Mouse (Mus musculus) megakaryocyte, embryonic 14.5 days (primary cell): ENCODE data around the gene Klhl29. TPM values are rescaled to one million over a fixed set of nuclear protein-coding genes. Genes with fewer than 3 reads are reported as not detected.

Experiments
- H3K27me3 ChIP-seq: replicated peaks from 2 replicates; pipeline ENCODE3; 2012; ENCODE audit warnings: inconsistent platforms
- H3K36me3 ChIP-seq: replicated peaks from 2 replicates; pipeline ENCODE3; 2012; ENCODE audit warnings: low read length, inconsistent platforms, mixed read lengths
- H3K4me1 ChIP-seq: 2 replicates; pipeline ENCODE4 v1.6.1; 2012; ENCODE audit warnings: inconsistent platforms
- H3K4me3 ChIP-seq: replicated peaks from 2 replicates; pipeline ENCODE3; 2012; ENCODE audit warnings: moderate library complexity, mild to moderate bottlenecking, inconsistent platforms
- H3K9me3 ChIP-seq: 2 replicates; pipeline ENCODE4 v1.6.1; 2012; ENCODE audit warnings: inconsistent platforms
- FLI1 ChIP-seq: IDR thresholded peaks from 2 replicates; pipeline ENCODE4 v1.6.1; 2012; ENCODE audit warnings: low read length, inconsistent platforms, mixed read lengths
- GATA1 ChIP-seq: IDR thresholded peaks from 3 replicates; pipeline ENCODE4 v1.6.1; 2012; ENCODE audit warnings: mixed read lengths, low read length, inconsistent platforms, borderline replicate concordance
- polyA plus RNA-seq: library from polyadenylated mRNA; stranded (reverse); fragments of >175 nt; gene quantifications from 2 replicates; pipeline ENCODE4 v1.2.3, GENCODE M21; 2012; ENCODE audit warnings: low replicate concordance; ENCODE audit not compliant: insufficient read depth

The Klhl29 gene
- polyA plus RNA-seq, 1 experiment = 0.08 TPM

DNA sequence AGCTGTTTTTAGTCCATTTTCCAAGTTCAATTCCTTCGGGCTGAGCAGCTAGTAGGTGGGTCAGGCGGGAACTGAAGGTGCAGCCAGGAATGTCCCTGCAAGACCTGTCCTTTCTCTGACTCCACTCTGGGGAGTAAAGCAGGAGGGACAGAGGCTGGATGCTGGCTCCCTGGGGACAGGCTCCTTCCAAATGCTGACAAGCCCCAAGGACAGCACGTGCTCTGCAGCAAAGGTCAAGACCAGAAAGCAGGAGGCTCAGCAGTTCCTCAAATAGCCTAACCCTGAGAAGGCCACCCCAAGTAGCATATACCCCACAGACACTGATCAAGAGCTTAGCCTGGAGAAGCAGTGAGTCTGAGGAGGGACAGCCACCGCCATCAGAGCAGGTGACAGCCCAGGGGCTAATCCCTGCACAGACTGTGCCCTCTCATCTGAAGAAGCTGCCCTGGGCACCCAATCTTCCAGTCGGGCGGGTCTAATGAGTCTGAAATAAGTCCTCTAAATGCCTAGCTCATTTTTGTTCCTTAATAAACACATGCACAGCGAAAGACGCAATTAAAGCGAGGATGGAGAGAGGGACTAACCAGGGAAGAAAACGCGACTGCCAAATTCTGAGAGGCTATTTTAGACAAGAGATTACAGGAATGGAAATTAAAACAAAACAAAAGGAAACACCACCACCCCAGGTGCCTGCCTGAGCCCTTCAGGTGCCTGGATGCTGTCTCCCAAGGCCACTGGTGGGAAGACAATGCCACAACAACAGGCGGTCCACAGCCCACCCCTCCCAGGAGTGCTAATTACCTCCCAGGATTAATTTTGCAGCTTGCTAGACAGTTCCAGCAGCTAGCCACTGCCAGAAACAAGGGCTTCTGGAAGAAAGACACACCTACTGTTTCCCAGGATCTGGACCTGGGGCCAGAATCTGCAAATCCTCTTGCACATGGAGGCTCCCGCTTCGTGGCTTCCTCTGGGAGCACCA lies 148.5 kb downstream of the Klhl29 start:
- Histone ChIP-seq H3K4me3 (no peak overlapping the region), H3K36me3 (no peaks in the 10 kb centered on the region), H3K9me3 (no peaks in the 10 kb centered on the region), H3K4me1 (no peaks in the 10 kb centered on the region), H3K27me3 (no peaks in the 10 kb centered on the region)
- no peak for TF ChIP-seq GATA1
- TF ChIP-seq FLI1 = no peak

- Histone ChIP-seq H3K9me3 (peaks cover 6% of the 10 kb centered on the region; the same call in 1 of the 2 replicates), H3K4me1 (no peaks in the 10 kb centered on the region), H3K27me3 (no peaks in the 10 kb centered on the region), H3K4me3 (no peak overlapping the region), H3K36me3 (no peaks in the 10 kb centered on the region)
- TF ChIP-seq GATA1 = no peak
- TF ChIP-seq FLI1 = no peak
These were observed 151.9 kb downstream of the Klhl29 start for GRCm38 (mm10) chr12:5223595-5223994.

DNA sequence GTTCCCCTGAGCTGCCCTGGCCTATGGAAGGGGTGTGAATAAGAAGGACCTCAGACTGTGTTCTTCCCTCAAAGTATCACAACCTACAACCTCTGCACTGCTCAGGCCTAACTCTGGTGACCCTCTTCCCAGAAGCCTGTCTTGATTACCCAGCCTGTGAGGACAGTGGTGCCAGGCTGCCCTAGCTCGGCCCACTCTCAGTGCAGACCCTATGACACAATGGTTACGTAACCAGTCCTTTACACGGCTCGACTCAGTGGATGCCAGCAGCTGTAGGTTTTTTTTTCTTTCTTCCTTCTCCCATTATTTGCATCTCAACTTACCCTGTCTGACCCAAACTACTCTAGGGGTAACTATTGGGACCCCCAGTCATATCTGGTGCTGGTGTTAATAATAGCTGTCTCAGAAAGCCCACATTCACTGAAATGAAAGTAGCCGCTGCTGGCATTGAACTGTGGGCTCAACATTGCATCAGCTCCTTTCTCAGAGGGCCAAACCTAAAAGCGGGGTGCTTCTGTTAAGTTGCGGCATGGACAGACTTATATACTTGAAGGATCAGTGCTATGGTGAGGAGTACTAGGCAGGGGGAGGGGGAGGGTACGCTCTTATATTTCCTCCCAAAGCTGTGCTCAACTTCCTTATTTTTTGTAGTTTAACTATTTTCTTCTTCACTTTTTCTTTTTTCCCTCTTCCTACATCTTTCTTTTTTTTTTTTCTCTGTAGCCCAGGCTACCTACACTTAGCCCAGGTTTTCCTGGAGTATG lies 152.9 kb downstream of the Klhl29 start:
- Histone ChIP-seq H3K4me1 (no peaks in the 10 kb centered on the region), H3K36me3 (no peaks in the 10 kb centered on the region), H3K4me3 (no peak overlapping the region), H3K9me3 (peaks cover 6% of the 10 kb centered on the region; the same call in 1 of the 2 replicates), H3K27me3 (no peaks in the 10 kb centered on the region)
- no peak for TF ChIP-seq GATA1
- TF ChIP-seq FLI1 = no peak

DNA sequence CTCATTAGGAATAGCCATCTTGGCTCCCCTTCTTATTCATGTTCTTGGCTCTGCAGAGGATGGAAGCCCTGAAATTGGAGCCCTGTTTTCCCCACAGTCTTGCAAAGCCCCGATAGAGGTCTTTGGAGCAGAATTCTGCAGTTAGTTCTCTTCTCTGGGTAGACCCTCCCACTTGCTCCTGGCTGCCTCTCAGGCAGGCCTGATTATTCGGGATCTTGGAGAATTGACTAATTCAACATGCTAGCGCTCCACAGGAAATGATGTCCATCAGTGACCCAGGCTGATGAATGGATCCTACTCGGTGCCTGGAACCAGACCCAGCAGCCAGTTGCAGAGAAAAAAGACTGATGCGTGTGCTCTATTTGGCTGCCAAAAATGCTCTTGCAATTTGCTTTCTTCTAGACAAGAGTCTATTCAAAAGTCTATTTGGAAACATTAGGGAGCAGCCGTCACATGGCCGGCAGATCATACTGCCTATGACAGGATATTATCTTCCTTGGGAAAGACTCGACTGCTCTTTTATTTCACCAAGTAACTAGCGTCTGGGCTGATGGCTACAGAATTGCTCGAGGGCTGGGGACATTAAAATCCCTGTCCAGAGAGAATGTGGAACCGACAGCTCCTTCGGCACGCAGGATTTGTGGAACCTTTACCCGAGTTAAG lies 155.4 kb downstream of the Klhl29 start:
- Histone ChIP-seq H3K27me3 (peaks cover 2% of the 10 kb centered on the region), H3K4me3 (no peak overlapping the region), H3K9me3 (peaks cover 6% of the 10 kb centered on the region; the same call in 1 of the 2 replicates), H3K4me1 (no peaks in the 10 kb centered on the region), H3K36me3 (no peaks in the 10 kb centered on the region)
- TF ChIP-seq FLI1 (no peak), GATA1 (no peak)

GRCm38 (mm10) chr12:5215836-5216747 lies 159.4 kb downstream of the Klhl29 start:
- Histone ChIP-seq H3K27me3 (peaks cover 13% of the 10 kb centered on the region), H3K4me1 (no peaks in the 10 kb centered on the region), H3K9me3 (peaks cover 6% of the 10 kb centered on the region; the same call in 1 of the 2 replicates), H3K36me3 (no peaks in the 10 kb centered on the region), H3K4me3 (no peak overlapping the region)
- TF ChIP-seq GATA1 = no peak
- no peak for TF ChIP-seq FLI1

GRCm38 (mm10) chr12:5214266-5214665 lies 161.2 kb downstream of the Klhl29 start:
- H3K36me3 ChIP-seq = no peaks in the 10 kb centered on the region
- no peaks in the 10 kb centered on the region for H3K4me1 ChIP-seq
- H3K9me3 ChIP-seq = peaks cover 14% of the 10 kb centered on the region
- H3K4me3 ChIP-seq = no peak overlapping the region
- TF ChIP-seq GATA1 (no peak), FLI1 (no peak)
- peaks cover 29% of the 10 kb centered on the region for H3K27me3 ChIP-seq

DNA sequence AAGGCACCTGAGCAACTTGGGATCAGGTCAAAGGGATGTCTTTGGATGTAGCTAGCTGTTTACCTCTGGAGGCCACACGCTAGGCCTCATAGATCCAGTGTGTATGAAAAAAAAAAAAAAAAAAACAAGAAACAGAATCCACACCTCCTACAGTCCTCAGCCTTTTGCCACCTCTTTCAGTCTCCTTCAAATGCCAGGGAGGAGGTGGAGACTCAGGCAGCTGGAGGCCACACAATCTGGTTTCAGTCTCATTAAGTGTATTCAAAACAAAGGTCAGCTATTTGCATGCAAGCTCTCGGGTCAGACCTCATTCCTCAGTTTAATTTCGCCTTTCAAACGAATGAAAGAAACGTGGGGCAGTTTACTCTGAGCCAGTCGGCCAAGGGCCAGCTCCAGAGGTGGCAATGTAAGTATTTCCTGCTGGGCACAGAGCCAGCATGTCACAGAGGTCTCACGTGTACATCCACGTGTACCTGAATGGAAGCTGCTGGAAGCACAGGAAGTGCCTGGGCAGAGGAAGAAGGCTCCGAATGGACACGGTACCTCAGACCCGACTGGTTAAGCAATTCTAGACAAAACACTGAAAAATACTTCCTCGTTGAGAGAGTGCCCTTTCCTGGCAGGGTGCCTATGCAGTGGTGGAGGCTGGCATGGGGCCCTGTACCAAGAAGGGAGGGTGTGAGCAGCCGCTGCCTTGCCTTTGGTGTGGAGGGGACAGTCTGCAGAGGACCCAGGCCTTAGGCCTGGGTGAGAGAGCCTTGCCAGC lies 162.0 kb downstream of the Klhl29 start:
- peaks cover 4% of the 10 kb centered on the region; the same call in 1 of the 2 replicates for H3K4me1 ChIP-seq
- peaks cover 35% of the 10 kb centered on the region for H3K27me3 ChIP-seq
- TF ChIP-seq GATA1 (no peak), FLI1 (no peak)
- peaks cover 14% of the 10 kb centered on the region for H3K9me3 ChIP-seq
- H3K36me3 ChIP-seq = no peaks in the 10 kb centered on the region
- no peak overlapping the region for H3K4me3 ChIP-seq

- Histone ChIP-seq H3K36me3 (no peaks in the 10 kb centered on the region), H3K27me3 (peaks cover 39% of the 10 kb centered on the region), H3K4me1 (peaks cover 20% of the 10 kb centered on the region), H3K4me3 (no peak overlapping the region), H3K9me3 (peaks cover 14% of the 10 kb centered on the region)
- no peak for TF ChIP-seq GATA1
- no peak for TF ChIP-seq FLI1
These were observed 163.6 kb downstream of the Klhl29 start for GRCm38 (mm10) chr12:5211884-5212283.
